19 mouse cellular contexts compared by ENCODE assay signal in the genomic region with DNA sequence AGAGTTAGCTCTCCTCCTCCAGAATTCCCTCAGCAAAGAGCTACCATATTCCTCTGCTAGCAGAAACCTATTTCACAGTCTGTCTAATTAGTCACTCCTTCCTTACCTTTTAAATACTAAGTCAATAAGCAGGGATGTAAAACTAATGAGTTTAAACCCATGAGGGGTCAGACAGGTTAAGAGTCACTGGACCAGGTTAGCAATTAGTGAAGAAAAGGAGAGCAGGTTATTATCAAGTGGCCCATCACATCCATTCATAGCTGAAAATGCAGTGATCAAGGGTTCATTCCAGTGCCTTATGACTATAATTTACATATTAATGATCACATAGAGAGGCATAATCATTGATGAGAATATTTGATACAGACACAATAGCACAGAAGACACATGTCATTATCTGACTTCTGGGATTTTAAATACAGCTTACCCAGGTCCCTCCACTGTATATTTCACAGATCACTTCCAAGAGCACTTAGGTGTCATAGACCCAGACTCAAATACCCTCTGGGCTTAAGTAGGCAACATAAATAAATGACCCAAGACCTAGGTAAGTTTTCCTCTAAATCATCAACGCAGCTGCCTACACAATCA.
"Had no signal": no experiment of that assay in that cellular context is flagged by ENCODE, and none has a peak within 500 bp of the region (broad histone marks: within the 10 kb centered on the region; RNA-seq: fewer than 3 reads in every experiment).

No protein-coding gene starts in this region.

- ATAC-seq: intestine, postnatal 0 days; liver, postnatal 0 days; lung, postnatal 0 days had no signal

- H3K9me3 ChIP-seq: limb, embryonic 12.5 days; limb, embryonic 15.5 days; stomach, embryonic 15.5 days had no signal

- H3K27me3 ChIP-seq: limb, embryonic 12.5 days; limb, embryonic 15.5 days; stomach, embryonic 15.5 days had no signal

- H3K27ac ChIP-seq: kidney, postnatal 0 days; left cerebral cortex, adult 2 months; limb, embryonic 12.5 days; limb, embryonic 15.5 days; liver, embryonic 14.5 days; macrophage; stomach, embryonic 15.5 days had no signal

- H3K4me3 ChIP-seq: left cerebral cortex, adult 2 months; limb, embryonic 12.5 days; limb, embryonic 15.5 days; stomach, embryonic 15.5 days had no signal

- H3K36me3 ChIP-seq: limb, embryonic 12.5 days; limb, embryonic 15.5 days; stomach, embryonic 15.5 days had no signal

- H3K4me1 ChIP-seq: limb, embryonic 12.5 days; limb, embryonic 15.5 days; stomach, embryonic 15.5 days had no signal

- H3K9ac ChIP-seq: limb, embryonic 12.5 days; limb, embryonic 15.5 days; liver, embryonic 14.5 days; liver, postnatal 0 days; lung, embryonic 14.5 days; stomach, embryonic 15.5 days had no signal

- H3K4me2 ChIP-seq: limb, embryonic 12.5 days; limb, embryonic 15.5 days; liver, embryonic 11.5 days; lung, embryonic 14.5 days; stomach, embryonic 15.5 days had no signal

- DNase-seq: kidney, adult 2 months; kidney, postnatal 25 days; layer of hippocampus, postnatal 36 days; left cerebral cortex, postnatal 4 days; liver, postnatal 0 days; lung, embryonic 14.5 days; right cerebral cortex, postnatal 25 days; spleen, adult 18-20 months; thymus, postnatal 36 days had no signal
